Mouse (Mus musculus) heart, postnatal 0 days (tissue): Measurements from ENCODE around the gene Aox3. TPM values are rescaled to one million over a fixed set of nuclear protein-coding genes. Genes with fewer than 3 reads are reported as not detected.
A peak's percentile ranks its signal among the peaks of the same experiment; 100 is the strongest.

Experiments
- ATAC-seq: fragments of 200-750 bp; cut with Nextera tagmentation; 2 replicates; pipeline ENCODE4 v1.8.0; 2017; ENCODE audit warnings: low read depth, moderate number of reproducible peaks, moderate library complexity; ENCODE audit not compliant: insufficient read depth
- DNase-seq: peaks from one replicate; pipeline ENCODE4 v3.0.0-alpha.2; 2016; ENCODE audit warnings: low spot score
- H3K27ac ChIP-seq: fragments of 300-500 bp; sonication (generic); 2 replicates; pipeline ENCODE4 v1.5.1; 2014; ENCODE audit warnings: low read depth, mild to moderate bottlenecking
- H3K27me3 ChIP-seq: fragments of 300-500 bp; sonication (generic); 2 replicates; pipeline ENCODE4 v1.6.1; 2014; ENCODE audit warnings: low read length, mixed read lengths; ENCODE audit not compliant: control insufficient read depth, insufficient read depth
- H3K36me3 ChIP-seq: fragments of 300-500 bp; sonication (generic); replicated peaks from 2 replicates; pipeline ENCODE4 v1.6.1; 2014; ENCODE audit warnings: low read length, mixed read lengths; ENCODE audit not compliant: control insufficient read depth, insufficient read depth
- H3K4me1 ChIP-seq: fragments of 300-500 bp; sonication (generic); 2 replicates; pipeline ENCODE4 v1.6.1; 2014; ENCODE audit warnings: antibody characterized with exemption; ENCODE audit not compliant: control insufficient read depth, insufficient read depth
- H3K4me2 ChIP-seq: fragments of 300-500 bp; sonication (generic); 2 replicates; pipeline ENCODE4 v1.6.1; 2014; ENCODE audit warnings: low read depth, mild to moderate bottlenecking, low read length, moderate library complexity
- H3K4me3 ChIP-seq: fragments of 300-500 bp; sonication (generic); 2 replicates; pipeline ENCODE4 v1.5.1; 2014; ENCODE audit warnings: low read depth, low read length
- H3K9ac ChIP-seq: fragments of 300-500 bp; sonication (generic); replicated peaks from 2 replicates; pipeline ENCODE4 v1.6.1; 2014; ENCODE audit warnings: low read depth, low read length, mixed read lengths
- H3K9me3 ChIP-seq: fragments of 300-500 bp; sonication (generic); replicated peaks from 2 replicates; pipeline ENCODE4 v1.6.1; 2016; ENCODE audit warnings: low read length; ENCODE audit not compliant: control insufficient read depth
- CTCF ChIP-seq: IDR thresholded peaks from 2 replicates; pipeline ENCODE4 v1.5.1; 2016; ENCODE audit warnings: antibody characterized with exemption, control low read depth, low read depth
- EP300 ChIP-seq: IDR thresholded peaks from 2 replicates; pipeline ENCODE4 v1.6.1; 2016; ENCODE audit warnings: antibody characterized with exemption, low read depth
- WGBS: fragments of 180-500 bp; shearing (Covaris S2); extraction: QIAGEN DNeasy Blood & Tissue Kit; methylation state at CpG from one replicate; pipeline ENCODE4 v1.1.7; 2014; 5-methylcytosine and 5-hydroxymethylcytosine counted together
- polyA plus RNA-seq: library from polyadenylated mRNA; unstranded; fragments of >200 nt; fragmentation: Nextera tagmentation; extraction: Ambion mirVana; gene quantifications from 2 replicates; pipeline ENCODE4 v1.2.1, GENCODE M21; 2015
- total RNA-seq: library from RNA; depleted of rRNA; stranded (reverse); fragments of >200 nt; gene quantifications from 2 replicates; pipeline ENCODE4 v1.2.3, GENCODE M21; 2014; ENCODE audit warnings: low replicate concordance

Gene Aox3
- total and polyA plus RNA-seq, 2 experiments from 2014 or later: 0.12 TPM; not detected in 1

- 65% methylated on average over 2 of the region's 2 CpGs for WGBS
These were observed 20.9 kb upstream of the Aox3 start for GRCm38 (mm10) chr1:58091992-58092560.

GRCm38 (mm10) chr1:58097338-58097737, 15.6 kb upstream of the Aox3 start:
- WGBS: 86% methylated on average over 6 of the region's 6 CpGs
- no peak for DNase-seq
- Histone ChIP-seq H3K27ac (no peak overlapping the region), H3K4me1 (no peaks in the 10 kb centered on the region), H3K4me3 (no peak overlapping the region), H3K4me2 (no peak overlapping the region), H3K9me3 (no peaks in the 10 kb centered on the region), H3K27me3 (no peaks in the 10 kb centered on the region), H3K9ac (no peak overlapping the region), H3K36me3 (no peaks in the 10 kb centered on the region)
- no peak for TF ChIP-seq EP300
- TF ChIP-seq CTCF: no peak
- no peak for ATAC-seq

More at GRCm38 (mm10) chr1:58091992-58092560, 20.9 kb upstream of the Aox3 start:
- peak; percentile 41; the same call in 1 of the 2 replicates for ATAC-seq
- TF ChIP-seq EP300 (no peak), CTCF (no peak)
- Histone ChIP-seq H3K9me3 (no peaks in the 10 kb centered on the region), H3K27ac (no peak overlapping the region), H3K4me2 (no peak overlapping the region), H3K36me3 (no peaks in the 10 kb centered on the region), H3K27me3 (no peaks in the 10 kb centered on the region), H3K4me1 (no peaks in the 10 kb centered on the region; the same call in 1 of the 2 replicates), H3K9ac (no peak overlapping the region), H3K4me3 (no peak overlapping the region)
- no peak for DNase-seq

GRCm38 (mm10) chr1:58099119-58099518, 13.8 kb upstream of the Aox3 start:
- Histone ChIP-seq H3K9me3 (no peaks in the 10 kb centered on the region), H3K4me2 (no peak overlapping the region), H3K4me3 (no peak overlapping the region), H3K27ac (no peak overlapping the region), H3K36me3 (no peaks in the 10 kb centered on the region), H3K4me1 (no peaks in the 10 kb centered on the region), H3K9ac (no peak overlapping the region), H3K27me3 (no peaks in the 10 kb centered on the region)
- TF ChIP-seq CTCF (no peak), EP300 (no peak)
- ATAC-seq: no peak
- no peak for DNase-seq

GRCm38 (mm10) chr1:58101531-58102146, 11.3 kb upstream of the Aox3 start:
- H3K36me3 ChIP-seq: no peaks in the 10 kb centered on the region
- peak; percentile 29 for DNase-seq
- no peaks in the 10 kb centered on the region for H3K9me3 ChIP-seq
- no peaks in the 10 kb centered on the region for H3K27me3 ChIP-seq
- 0 out of 2 replicates have a peak, but pooled peaks have one; percentile 27 for ATAC-seq
- H3K4me1 ChIP-seq: no peaks in the 10 kb centered on the region
- no peak overlapping the region for H3K4me2 ChIP-seq
- H3K9ac ChIP-seq: no peak overlapping the region
- WGBS: 61% methylated on average over 2 of the region's 2 CpGs
- no peak overlapping the region for H3K4me3 ChIP-seq
- TF ChIP-seq CTCF: no peak
- TF ChIP-seq EP300: no peak
- no peak overlapping the region; the same call in 1 of the 2 replicates for H3K27ac ChIP-seq

- DNase-seq (no peak), ATAC-seq (no peak)
- H3K36me3 ChIP-seq: no peaks in the 10 kb centered on the region
- no peaks in the 10 kb centered on the region for H3K27me3 ChIP-seq
- H3K9me3 ChIP-seq: no peaks in the 10 kb centered on the region
- no peak overlapping the region for H3K9ac ChIP-seq
- no peak overlapping the region for H3K4me2 ChIP-seq
- H3K4me3 ChIP-seq: no peak overlapping the region
- TF ChIP-seq EP300 (no peak), CTCF (no peak)
- WGBS: 67% methylated on average over 7 of the region's 7 CpGs
- no peaks in the 10 kb centered on the region for H3K4me1 ChIP-seq
- H3K27ac ChIP-seq: no peak overlapping the region
These were observed 10.4 kb upstream of the Aox3 start for GRCm38 (mm10) chr1:58102494-58102893.

- DNase-seq: no peak
These were observed 7.2 kb upstream of the Aox3 start for GRCm38 (mm10) chr1:58105685-58106084.

More at GRCm38 (mm10) chr1:58105685-58106084, 7.2 kb upstream of the Aox3 start:
- H3K36me3 ChIP-seq: no peaks in the 10 kb centered on the region
- no peak overlapping the region for H3K4me3 ChIP-seq
- H3K9ac ChIP-seq: no peak overlapping the region
- no peaks in the 10 kb centered on the region for H3K27me3 ChIP-seq
- H3K4me2 ChIP-seq: no peak overlapping the region
- no peaks in the 10 kb centered on the region for H3K9me3 ChIP-seq
- H3K27ac ChIP-seq: no peak overlapping the region
- WGBS: 77% methylated on average over 6 of the region's 6 CpGs
- TF ChIP-seq EP300 (no peak), CTCF (no peak)
- ATAC-seq: no peak
- H3K4me1 ChIP-seq: no peaks in the 10 kb centered on the region
